Mouse (Mus musculus) myocyte (in vitro differentiated cells): ENCODE results near the gene Rgs3. TPM values are rescaled to one million over a fixed set of nuclear protein-coding genes. Genes with fewer than 3 reads are reported as not detected.
"Not testable (repeated sequence)": the region's sequence is repeated elsewhere in the genome, so short reads cannot be mapped to it uniquely, and the experiment has no call there.

ENCODE experiments used
- H3K27me3 ChIP-seq: one replicate; pipeline ENCODE4 v1.6.1; 2011; ENCODE audit not compliant: control insufficient read depth, insufficient read depth, insufficient read length
- H3K36me3 ChIP-seq: one replicate; pipeline ENCODE4 v1.6.1; 2011; ENCODE audit not compliant: control insufficient read depth, insufficient read depth
- H3K4me2 ChIP-seq: one replicate; pipeline ENCODE4 v1.6.1; 2011; ENCODE audit warnings: low read depth, control low read depth
- H3K4me3 ChIP-seq: one replicate; pipeline ENCODE4 v1.5.1; 2011; ENCODE audit warnings: mild to moderate bottlenecking, control low read depth, moderate library complexity
- H3K79me2 ChIP-seq: one replicate; pipeline ENCODE4 v1.6.1; 2011; ENCODE audit not compliant: control insufficient read depth, insufficient read depth
- H3ac ChIP-seq: one replicate; pipeline ENCODE4 v1.6.1; 2011; ENCODE audit not compliant: control insufficient read depth, insufficient read length
- CEBPB ChIP-seq: IDR thresholded peaks from 2 replicates; pipeline ENCODE4 v1.6.1; 2011; ENCODE audit warnings: mild to moderate bottlenecking, moderate library complexity; ENCODE audit not compliant: poor library complexity, insufficient read depth, severe bottlenecking
- E2F4 ChIP-seq: IDR thresholded peaks from one replicate; pipeline ENCODE4 v1.6.1; 2011; ENCODE audit warnings: mild to moderate bottlenecking, control low read depth, moderate library complexity; ENCODE audit not compliant: insufficient read depth
- MAX ChIP-seq: IDR thresholded peaks from one replicate; pipeline ENCODE4 v1.6.1; 2011; ENCODE audit warnings: low read depth, mild to moderate bottlenecking, control low read depth
- MYOD1 ChIP-seq, 3 experiments: IDR thresholded peaks; one replicate each; pipeline ENCODE4 v1.6.1; 2011; ENCODE audit warnings: control low read depth in 2 of 3, low read depth in 2 of 3, mild to moderate bottlenecking in 2 of 3, moderate library complexity in 1 of 3; ENCODE audit not compliant: insufficient read length in 2 of 3, control insufficient read depth in 1 of 3
- MYOG ChIP-seq, 3 experiments: IDR thresholded peaks; one replicate each; pipeline ENCODE4 v1.6.1; 2011; ENCODE audit warnings: control low read depth in 2 of 3, low read depth in 2 of 3, mild to moderate bottlenecking in 2 of 3; ENCODE audit not compliant: insufficient read length in 2 of 3, control insufficient read depth in 1 of 3, insufficient read depth in 1 of 3
- POLR2A ChIP-seq: IDR thresholded peaks from one replicate; pipeline ENCODE4 v1.6.1; 2011; ENCODE audit warnings: low read depth, mild to moderate bottlenecking, control low read depth, moderate library complexity; ENCODE audit not compliant: insufficient read length
- POLR2AphosphoS2 ChIP-seq: IDR thresholded peaks from one replicate; pipeline ENCODE4 v1.6.1; 2011; ENCODE audit warnings: low read depth, control low read depth; ENCODE audit not compliant: insufficient read length
- REST ChIP-seq: IDR thresholded peaks from one replicate; pipeline ENCODE4 v1.6.1; 2011; ENCODE audit warnings: mild to moderate bottlenecking, control low read depth, moderate library complexity; ENCODE audit not compliant: insufficient read depth, insufficient read length
- SRF ChIP-seq: IDR thresholded peaks from one replicate; pipeline ENCODE4 v1.6.1; 2011; ENCODE audit warnings: low read depth; ENCODE audit not compliant: control insufficient read depth, insufficient read length
- TCF12 ChIP-seq: IDR thresholded peaks from one replicate; pipeline ENCODE4 v1.6.1; 2011; ENCODE audit warnings: mild to moderate bottlenecking, control low read depth; ENCODE audit not compliant: poor library complexity, insufficient read depth, severe bottlenecking
- TCF3 ChIP-seq: IDR thresholded peaks from one replicate; pipeline ENCODE4 v1.6.1; 2011; ENCODE audit warnings: low read depth, control low read depth; ENCODE audit not compliant: insufficient read length
- USF1 ChIP-seq: IDR thresholded peaks from one replicate; pipeline ENCODE4 v1.6.1; 2011; ENCODE audit warnings: low read depth, mild to moderate bottlenecking, control low read depth, moderate library complexity
- polyA plus RNA-seq: library from polyadenylated mRNA; unstranded; fragments of >200 nt; fragmentation: generic; extraction: Trizol; gene quantifications from one replicate; pipeline ENCODE4 v1.2.1, GENCODE M21; 2012; ENCODE audit warnings: missing spikeins

Rgs3 gene
- polyA plus RNA-seq, 1 experiment, result 40.4 TPM

- Histone ChIP-seq H3K36me3 (no peaks in the 10 kb centered on the region), H3K79me2 (no peaks in the 10 kb centered on the region), H3ac (no peak overlapping the region), H3K27me3 (peaks cover 15% of the 10 kb centered on the region), H3K4me3 (no peak overlapping the region), H3K4me2 (no peak overlapping the region)
- TF ChIP-seq USF1 (peak; percentile 49), POLR2A (no peak)
Measured at GRCm38 (mm10) chr4:62591326-62591725, 31.7 kb downstream of the Rgs3 start.

DNA sequence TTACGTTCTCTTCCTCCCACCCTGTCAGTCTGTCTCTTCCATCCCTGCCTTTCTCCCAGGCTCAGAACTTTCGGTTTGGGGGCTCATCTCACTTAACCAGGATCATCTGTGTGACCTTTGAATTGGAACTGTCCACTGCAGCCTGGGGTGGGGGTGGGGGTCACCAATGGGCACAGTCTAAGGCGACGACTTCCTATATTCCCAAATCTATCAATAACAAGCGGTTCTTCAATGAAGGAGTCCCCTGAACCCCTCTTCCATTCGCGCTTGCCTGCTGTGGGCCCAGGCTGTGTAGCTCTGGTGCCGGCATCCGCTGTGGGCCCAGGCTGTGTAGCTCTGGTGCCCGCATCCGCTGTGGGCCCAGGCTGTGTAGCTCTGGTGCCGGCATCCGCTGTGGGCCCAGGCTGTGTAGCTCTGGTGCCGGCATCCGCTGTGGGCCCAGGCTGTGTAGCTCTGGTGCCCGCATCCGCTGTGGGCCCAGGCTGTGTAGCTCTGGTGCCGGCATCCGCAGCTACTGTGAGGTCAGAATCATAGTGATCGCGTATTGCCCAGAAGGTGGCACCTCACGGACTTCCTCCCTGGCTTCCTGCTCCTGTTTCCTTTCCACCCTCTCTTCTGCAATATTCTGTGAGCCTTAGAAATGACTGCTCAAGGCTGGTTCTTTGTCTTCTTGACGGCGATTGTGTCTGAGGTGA is 34.0 kb downstream of the Rgs3 start:
- not testable (repeated sequence) for H3ac ChIP-seq, H3K27me3 ChIP-seq, H3K4me2 ChIP-seq, H3K4me3 ChIP-seq, H3K79me2 ChIP-seq, H3K36me3 ChIP-seq

GRCm38 (mm10) chr4:62594442-62594841 is 34.8 kb downstream of the Rgs3 start:
- no peak for TF ChIP-seq TCF12
- no peak for TF ChIP-seq MYOD1 (IDR thresholded peaks at IDR 0.05; ENCODE audit: control insufficient read depth in 1 of 3, insufficient read length in 2 of 3, low read depth in 2 of 3)
- no peak for TF ChIP-seq POLR2AphosphoS2
- no peak for TF ChIP-seq TCF3
- no peak for TF ChIP-seq E2F4
- no peak for TF ChIP-seq CEBPB
- no peak for TF ChIP-seq MYOG (IDR thresholded peaks at IDR 0.05; ENCODE audit: control insufficient read depth in 1 of 3, insufficient read depth in 1 of 3, insufficient read length in 2 of 3, low read depth in 2 of 3)
- TF ChIP-seq MAX, result no peak
- TF ChIP-seq POLR2A, result no peak
- Histone ChIP-seq H3K4me3 (no peak overlapping the region), H3K27me3 (peaks cover 8% of the 10 kb centered on the region), H3K4me2 (no peak overlapping the region), H3K79me2 (no peaks in the 10 kb centered on the region), H3ac (no peak overlapping the region), H3K36me3 (no peaks in the 10 kb centered on the region)

- peaks cover 8% of the 10 kb centered on the region for H3K27me3 ChIP-seq
Measured at GRCm38 (mm10) chr4:62596051-62596450, 36.4 kb downstream of the Rgs3 start.

DNA sequence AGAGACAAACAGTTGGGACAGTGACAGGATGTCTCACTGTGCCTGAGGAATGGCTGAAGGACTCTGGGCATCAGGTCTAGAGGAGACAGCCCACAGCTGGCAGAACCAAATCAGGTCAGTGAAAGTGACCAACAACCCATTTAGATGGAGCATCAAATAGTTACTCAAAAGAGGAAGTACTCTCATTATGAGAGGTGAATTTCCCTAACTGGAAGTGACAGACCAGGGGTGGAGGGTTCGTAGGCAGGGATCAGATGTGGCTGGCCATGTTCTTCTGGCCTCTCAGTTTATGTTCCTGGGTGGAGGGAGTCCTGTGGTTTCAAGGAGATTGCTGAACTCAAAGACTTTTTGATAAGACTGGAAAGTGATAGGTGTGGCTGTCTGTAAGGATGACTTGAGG is 40.9 kb downstream of the Rgs3 start:
- Histone ChIP-seq H3K27me3 (peaks cover 8% of the 10 kb centered on the region), H3K4me2 (no peak overlapping the region), H3K36me3 (no peaks in the 10 kb centered on the region), H3ac (no peak overlapping the region), H3K4me3 (no peak overlapping the region), H3K79me2 (no peaks in the 10 kb centered on the region)
- no peak for TF ChIP-seq USF1
- TF ChIP-seq CEBPB, result no peak
- TF ChIP-seq TCF12, result no peak
- TF ChIP-seq MYOG (IDR thresholded peaks at IDR 0.05; ENCODE audit: control insufficient read depth in 1 of 3, insufficient read depth in 1 of 3, insufficient read length in 2 of 3, low read depth in 2 of 3), result no peak
- TF ChIP-seq REST, result no peak
- no peak for TF ChIP-seq SRF
- TF ChIP-seq MAX, result no peak

More at GRCm38 (mm10) chr4:62596051-62596450, 36.4 kb downstream of the Rgs3 start:
- no peaks in the 10 kb centered on the region for H3K79me2 ChIP-seq
- no peak overlapping the region for H3K4me3 ChIP-seq
- no peaks in the 10 kb centered on the region for H3K36me3 ChIP-seq
- H3K4me2 ChIP-seq, result no peak overlapping the region
- no peak overlapping the region for H3ac ChIP-seq
- TF ChIP-seq SRF (no peak), POLR2AphosphoS2 (no peak), REST (no peak), MAX (no peak), USF1 (no peak), E2F4 (no peak), MYOD1 (IDR thresholded peaks at IDR 0.05; ENCODE audit: control insufficient read depth in 1 of 3, insufficient read length in 2 of 3, low read depth in 2 of 3) (no peak), TCF12 (no peak), MYOG (IDR thresholded peaks at IDR 0.05; ENCODE audit: control insufficient read depth in 1 of 3, insufficient read depth in 1 of 3, insufficient read length in 2 of 3, low read depth in 2 of 3) (no peak)

DNA sequence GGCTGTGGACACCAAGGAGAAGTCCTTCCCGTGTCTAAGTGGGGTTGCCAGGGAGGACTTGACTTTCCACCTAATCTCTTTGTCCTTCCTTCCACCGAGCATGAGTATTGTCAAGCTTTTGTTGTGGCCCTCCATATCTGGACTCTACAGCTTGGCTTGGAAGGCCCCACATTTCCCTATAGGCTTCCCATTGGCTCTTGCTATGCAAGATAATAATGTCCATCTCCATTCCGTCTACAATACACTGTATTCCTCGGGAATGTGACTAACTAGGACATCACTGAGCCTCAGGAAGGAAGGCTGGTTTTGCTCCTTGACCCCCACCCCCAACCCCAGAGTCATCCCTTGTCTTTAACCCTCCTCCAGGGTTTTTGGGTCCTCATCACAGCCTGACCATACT is 44.0 kb downstream of the Rgs3 start:
- no peak overlapping the region for H3ac ChIP-seq
- TF ChIP-seq CEBPB (no peak), E2F4 (no peak), POLR2AphosphoS2 (no peak), USF1 (no peak), TCF12 (no peak), POLR2A (no peak), REST (no peak)
- no peak overlapping the region for H3K4me3 ChIP-seq
- H3K4me2 ChIP-seq, result no peak overlapping the region
- H3K36me3 ChIP-seq, result no peaks in the 10 kb centered on the region
- no peaks in the 10 kb centered on the region for H3K27me3 ChIP-seq
- no peaks in the 10 kb centered on the region for H3K79me2 ChIP-seq
